Mouse (Mus musculus): ENCODE data around the gene Vcan.
"Not testable (repeated sequence)": the region's sequence is repeated elsewhere in the genome, so short reads cannot be mapped to it uniquely, and the experiment has no call there.

Vcan gene

GRCm38 (mm10) chr13:89741766-89742685 is at the start of gene Vcan:
Gene Vcan, minus strand, starts transcription at chr13:89742509.
- DNase-seq (ENCODE audit: low read depth in 1 of 2, low spot score in 2 of 2): no peak

- no peak for DNase-seq (ENCODE audit: low read depth in 1 of 2, low spot score in 2 of 2)
Measured at GRCm38 (mm10) chr13:89791475-89791874, 49.2 kb upstream of the Vcan start.

- no peak for DNase-seq (ENCODE audit: low read depth in 1 of 2, low spot score in 2 of 2)
Measured at GRCm38 (mm10) chr13:89782886-89783285, 40.6 kb upstream of the Vcan start.

GRCm38 (mm10) chr13:89780276-89780675 is 38.0 kb upstream of the Vcan start:
- no peak for DNase-seq (ENCODE audit: low read depth in 1 of 2, low spot score in 2 of 2)

- no peak for DNase-seq (ENCODE audit: low read depth in 1 of 2, low spot score in 2 of 2)
Measured at GRCm38 (mm10) chr13:89779208-89779911, 37.1 kb upstream of the Vcan start.

- DNase-seq (ENCODE audit: low read depth in 1 of 2, low spot score in 2 of 2): no peak
Measured at GRCm38 (mm10) chr13:89777764-89778163, 35.5 kb upstream of the Vcan start.

GRCm38 (mm10) chr13:89777146-89777545 is 34.8 kb upstream of the Vcan start:
- DNase-seq (ENCODE audit: low read depth in 1 of 2, low spot score in 2 of 2): no peak

- no peak for DNase-seq (ENCODE audit: low read depth in 1 of 2, low spot score in 2 of 2)
Measured at GRCm38 (mm10) chr13:89766551-89766950, 24.2 kb upstream of the Vcan start.

- DNase-seq (ENCODE audit: low read depth in 1 of 2, low spot score in 2 of 2): peak in 1 of 2 experiments; percentile 3
Measured at GRCm38 (mm10) chr13:89765966-89766365, 23.7 kb upstream of the Vcan start.

GRCm38 (mm10) chr13:89762339-89762738 is 20.0 kb upstream of the Vcan start:
- no peak for DNase-seq (ENCODE audit: low read depth in 1 of 2, low spot score in 2 of 2)

GRCm38 (mm10) chr13:89756347-89756746 is 14.0 kb upstream of the Vcan start:
- DNase-seq (ENCODE audit: low read depth in 1 of 2, low spot score in 2 of 2): no peak

- DNase-seq (ENCODE audit: low read depth in 1 of 2, low spot score in 2 of 2): not testable (repeated sequence)
Measured at GRCm38 (mm10) chr13:89750562-89750961, 8.3 kb upstream of the Vcan start.

GRCm38 (mm10) chr13:89743201-89743600 is 892 bp upstream of the Vcan start:
- no peak for DNase-seq (ENCODE audit: low read depth in 1 of 2, low spot score in 2 of 2)

- no peak for DNase-seq (ENCODE audit: low read depth in 1 of 2, low spot score in 2 of 2)
Measured at GRCm38 (mm10) chr13:89742686-89743200, 434 bp upstream of the Vcan start.

- no peak for DNase-seq (ENCODE audit: low read depth in 1 of 2, low spot score in 2 of 2)
Measured at GRCm38 (mm10) chr13:89741116-89741551, 1.2 kb downstream of the Vcan start.

GRCm38 (mm10) chr13:89740243-89741115 is 1.8 kb downstream of the Vcan start:
- DNase-seq (ENCODE audit: low read depth in 1 of 2, low spot score in 2 of 2): peak; percentile 33 to 49

- DNase-seq (ENCODE audit: low read depth in 1 of 2, low spot score in 2 of 2): no peak
Measured at GRCm38 (mm10) chr13:89739696-89740242, 2.5 kb downstream of the Vcan start.

GRCm38 (mm10) chr13:89738776-89739695 is 3.3 kb downstream of the Vcan start:
- DNase-seq (ENCODE audit: low read depth in 1 of 2, low spot score in 2 of 2): peak; percentile 44 to 45

GRCm38 (mm10) chr13:89738275-89738674 is 4.0 kb downstream of the Vcan start:
- DNase-seq (ENCODE audit: low read depth in 1 of 2, low spot score in 2 of 2): no peak

Measured in monocyte, adult 2 months (primary cell).